Mouse (Mus musculus) heart, postnatal 10 days (tissue): Measurements from ENCODE around the gene Park7. TPM values are rescaled to one million over a fixed set of nuclear protein-coding genes. Genes with fewer than 3 reads are reported as not detected.
"Not testable (repeated sequence)": the region's sequence is repeated elsewhere in the genome, so short reads cannot be mapped to it uniquely, and the experiment has no call there.

ENCODE experiments used
- DNase-seq, 2 experiments: peaks; one replicate each; pipeline ENCODE4 v3.0.0; 2021
- intact Hi-C: fragments of 180-260 bp; cut with DNase I; formaldehyde crosslinking; loops from one replicate; pipeline ENCODE4 v1.15.1; 2025
- total RNA-seq, 2 experiments: library from RNA; stranded (reverse); gene quantifications; 2 replicates each; pipeline ENCODE4 v1.2.3; 2021

The Park7 gene
- total RNA-seq, 2 experiments from 2014 or later: 203 to 204 TPM

DNA sequence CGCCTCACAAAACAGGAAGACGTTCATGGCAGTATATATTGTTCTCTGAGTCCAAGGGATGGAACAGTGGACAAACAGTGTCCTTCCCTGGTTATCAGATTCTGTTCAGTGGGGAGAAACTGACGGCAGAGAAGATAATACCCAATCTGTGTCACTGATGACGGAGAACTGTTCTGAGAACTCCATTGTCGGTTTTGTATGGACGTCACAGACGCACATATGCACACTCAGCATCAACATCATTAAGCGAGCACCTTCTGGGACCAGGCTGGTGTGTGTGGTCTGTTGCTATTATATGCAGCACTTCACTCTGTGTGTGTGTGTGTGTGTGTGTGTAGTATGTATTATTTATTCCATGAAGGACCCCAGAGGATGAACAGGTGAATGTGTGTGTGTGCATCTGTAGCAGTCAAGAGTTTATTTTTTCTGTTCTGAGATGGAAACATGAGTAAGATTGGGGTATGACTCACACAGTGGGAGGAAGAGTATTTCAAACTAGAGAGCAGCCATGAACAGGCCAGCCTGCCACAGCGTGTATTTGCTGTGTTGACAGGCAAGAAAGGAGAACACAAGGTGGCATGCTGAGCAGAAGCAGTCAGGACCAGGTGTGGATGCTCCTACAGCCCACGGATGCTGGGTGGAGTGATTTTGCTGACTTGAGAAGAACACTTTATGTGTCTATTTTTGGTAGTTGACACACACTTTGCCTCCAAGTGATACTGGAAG, 1.1 kb upstream of the Park7 start:
- intact Hi-C loops: loop anchor here (5.0 kb wide), 1 partner anchor 47 kb away; no protein-coding TSS in a partner anchor
- DNase-seq: no peak

DNA sequence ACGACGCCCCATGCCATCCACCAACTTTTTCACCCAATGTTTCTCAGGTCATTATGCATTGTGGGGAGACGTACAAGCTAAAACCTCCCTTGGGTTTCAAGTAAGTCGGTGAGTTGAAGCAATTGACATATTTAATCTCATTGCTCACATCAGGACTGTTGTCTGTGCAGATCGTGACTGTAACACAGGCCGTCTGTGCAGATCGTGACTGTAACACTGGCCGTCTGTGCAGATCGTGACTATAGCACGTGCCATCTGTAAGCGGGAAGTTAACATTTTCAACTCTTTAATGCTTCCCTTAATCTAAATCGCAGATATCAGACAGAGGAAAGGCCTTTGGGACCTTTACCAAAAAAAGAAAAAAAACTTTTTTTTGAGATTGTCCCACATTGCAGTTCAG, 494 bp downstream of the Park7 start:
- intact Hi-C loops: no loop called here
- DNase-seq: no peak

DNA sequence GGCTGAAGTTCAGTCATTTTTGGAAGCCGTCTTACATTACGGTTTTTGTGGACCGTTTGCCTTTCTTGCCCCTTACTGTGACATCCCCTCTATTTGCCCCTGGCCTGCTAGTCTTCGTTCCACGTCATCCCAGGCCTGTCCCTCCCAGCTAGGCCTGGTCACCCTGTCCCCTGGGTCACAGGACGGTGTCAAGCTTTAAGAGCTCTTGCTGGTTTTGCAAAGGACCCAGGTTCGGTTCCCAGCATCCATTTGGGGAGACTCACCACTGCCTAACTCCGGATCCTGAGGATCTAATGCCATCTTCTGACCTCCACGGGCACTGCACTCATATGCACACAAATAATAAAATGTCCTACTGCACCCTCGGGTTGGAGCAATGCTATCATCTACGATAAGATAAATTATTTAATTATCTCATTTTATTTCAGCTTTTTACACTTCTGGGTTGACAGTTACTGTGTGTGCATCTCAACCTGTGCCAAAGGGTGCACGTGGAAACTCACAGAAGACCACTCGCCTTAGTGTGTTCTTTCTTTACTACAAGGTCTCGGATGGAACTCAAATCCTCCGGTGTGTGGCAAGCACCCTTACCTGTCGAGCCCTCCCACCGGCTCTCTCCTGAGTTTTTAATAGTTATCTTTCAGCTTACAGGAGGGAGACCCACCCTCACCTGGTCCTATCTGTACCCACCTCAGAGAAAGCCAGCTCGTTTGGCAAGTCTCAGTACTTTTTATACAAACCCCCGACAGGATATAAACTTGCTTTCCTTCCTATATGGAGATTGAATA, 3.9 kb downstream of the Park7 start:
- no peak for DNase-seq
- intact Hi-C loops: no loop called here

DNA sequence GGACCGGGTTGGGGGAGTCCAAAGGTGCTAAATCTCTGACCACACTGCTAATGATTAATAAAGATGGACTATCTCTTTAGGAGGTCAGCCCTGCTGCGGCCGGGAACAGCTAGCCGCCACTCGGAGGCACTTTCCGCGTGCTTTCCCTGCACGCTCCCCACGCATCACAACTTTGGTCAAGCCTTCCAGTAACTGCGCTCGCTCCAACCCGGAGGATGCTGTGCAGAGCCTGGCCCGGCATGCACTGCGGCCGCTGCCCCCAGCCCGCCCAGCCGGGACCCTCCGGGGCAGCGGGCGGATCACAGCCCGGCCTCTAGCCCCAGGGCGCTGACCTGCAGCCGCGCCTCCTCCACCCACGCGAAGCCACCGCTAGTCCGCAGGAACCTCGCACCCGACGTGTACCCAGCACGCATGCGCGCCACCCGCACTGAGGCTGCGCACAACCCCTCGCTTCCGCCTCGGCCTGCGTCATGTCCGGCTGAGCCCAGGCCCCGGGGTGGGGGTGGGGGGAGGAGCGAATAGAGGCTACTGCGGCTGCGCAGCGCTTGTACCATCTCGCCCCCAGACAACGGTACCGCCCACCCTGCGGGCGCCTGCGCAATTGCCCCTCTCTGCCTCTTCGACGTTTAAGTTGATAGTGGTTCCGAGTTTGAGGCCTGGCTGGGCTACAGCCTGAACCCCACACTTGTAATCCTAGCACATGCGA, 4.6 kb downstream of the Park7 start:
- DNase-seq: peak; percentile 99 to 100
- intact Hi-C loops: no loop called here

DNA sequence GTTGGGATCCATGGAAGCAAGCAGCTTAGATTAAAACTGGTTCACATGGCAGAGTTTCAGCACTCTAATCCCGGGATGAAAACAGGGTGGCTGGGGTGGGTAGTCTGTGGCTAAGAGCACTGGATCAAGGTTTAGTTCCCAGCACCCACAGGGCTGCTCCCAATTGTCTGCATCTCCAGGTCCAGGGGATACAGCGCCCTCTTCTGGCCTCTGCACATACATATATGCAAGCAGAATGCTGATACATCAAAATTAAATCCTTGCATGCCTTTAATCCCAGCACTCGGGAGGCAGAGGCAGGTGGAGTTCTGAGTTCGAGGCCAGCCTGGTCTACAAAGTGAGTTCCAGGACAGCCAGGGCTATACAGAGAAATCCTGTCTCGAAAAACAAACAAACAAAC, 5.7 kb downstream of the Park7 start:
- intact Hi-C loops, DNase-seq: not testable (repeated sequence)

DNA sequence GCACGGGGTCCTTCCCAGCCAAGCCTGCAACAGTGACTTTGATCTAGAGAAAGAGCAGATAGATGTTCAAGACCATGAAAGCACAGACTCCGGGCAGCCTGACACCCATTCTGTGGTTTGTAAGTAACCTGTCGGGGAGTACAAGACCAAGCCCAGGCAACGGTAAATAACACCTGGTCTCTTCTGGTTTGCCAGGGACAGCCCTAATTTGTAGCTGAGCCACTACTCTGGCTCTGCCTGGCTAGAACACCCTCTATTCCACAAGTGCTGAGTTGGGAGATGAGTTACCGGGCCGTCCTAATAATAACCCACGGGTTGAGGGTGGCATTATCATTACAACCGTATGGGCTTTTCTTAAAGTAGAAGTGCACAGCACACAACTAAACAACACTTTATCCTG, 7.1 kb downstream of the Park7 start:
- no peak for DNase-seq
- intact Hi-C loops: no loop called here

DNA sequence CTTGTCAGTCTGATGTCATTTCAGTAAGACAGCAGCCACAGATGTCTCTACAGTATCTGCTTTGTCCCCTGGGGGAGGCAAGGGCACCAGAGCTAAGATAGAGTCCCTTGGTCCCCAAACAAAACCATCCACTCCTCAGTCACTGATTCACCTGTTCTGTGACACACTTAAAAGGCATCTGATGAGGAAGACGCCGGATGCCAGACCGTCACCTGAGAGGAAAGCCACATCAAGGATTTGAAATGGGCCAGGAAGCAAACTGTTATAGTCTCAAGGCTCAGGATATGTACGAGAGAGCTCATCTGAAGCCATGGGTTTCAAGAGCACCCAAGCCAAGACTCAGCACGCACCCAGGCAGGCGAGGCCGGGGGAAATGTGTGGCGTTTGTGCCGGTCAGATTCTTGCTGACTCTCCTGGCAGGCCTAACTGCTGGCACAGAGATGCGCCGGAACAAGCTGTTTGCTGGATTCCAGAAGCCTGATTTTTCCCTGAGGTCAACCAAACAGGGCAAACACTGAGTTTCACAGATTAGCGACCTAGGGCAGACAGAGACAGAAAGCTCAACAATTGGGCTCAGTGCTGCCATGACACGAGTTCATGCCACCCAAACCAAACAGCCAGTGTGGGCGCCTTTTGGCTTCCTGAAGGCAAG, 11.0 kb downstream of the Park7 start:
- intact Hi-C loops: no loop called here
- no peak for DNase-seq

DNA sequence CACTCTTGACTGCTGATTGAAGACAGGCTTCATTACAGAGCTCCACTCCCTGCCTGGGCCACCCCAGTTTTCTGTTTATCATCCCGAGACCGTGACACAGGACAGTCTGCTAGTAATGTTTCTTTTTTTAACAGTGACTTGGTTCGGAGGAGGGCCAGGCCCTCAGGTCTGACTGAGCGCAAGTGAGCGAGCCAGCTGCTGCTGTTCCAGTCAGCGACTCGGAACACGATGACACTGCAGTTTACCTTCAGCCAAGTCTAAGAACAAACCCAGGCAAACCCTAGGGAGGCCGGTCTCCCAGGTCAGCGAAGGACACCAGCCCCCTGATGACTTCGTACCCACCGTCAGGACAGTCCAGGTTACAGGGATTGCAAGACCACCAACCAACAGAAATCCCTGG, 12.2 kb downstream of the Park7 start:
- peak; percentile 59 to 70 for DNase-seq
- intact Hi-C loops: no loop called here

DNA sequence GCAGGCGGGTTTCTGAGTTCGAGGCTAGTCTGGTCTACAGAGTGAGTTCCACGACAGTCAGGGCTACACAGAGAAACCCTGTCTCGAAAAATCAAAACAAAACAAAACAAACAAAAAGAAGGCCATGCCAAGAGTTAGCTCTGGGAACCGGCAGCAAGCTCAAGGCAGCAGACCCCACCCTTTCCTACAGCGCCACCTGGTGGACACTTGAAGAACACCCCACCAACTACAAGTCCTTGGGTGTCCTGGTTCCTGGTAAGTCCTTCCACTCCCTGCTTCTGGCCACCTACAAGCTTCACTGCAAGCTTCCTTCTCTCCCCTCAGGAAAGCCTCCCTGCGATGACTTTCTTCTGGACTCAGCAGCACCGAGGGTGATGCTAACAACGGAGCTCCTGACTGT, 12.6 kb downstream of the Park7 start:
- DNase-seq: peak; percentile 83 to 91
- intact Hi-C loops: loop anchor here (1.0 to 2.0 kb wide), 2 partner anchors 63 to 245 kb away; no protein-coding TSS in a partner anchor

DNA sequence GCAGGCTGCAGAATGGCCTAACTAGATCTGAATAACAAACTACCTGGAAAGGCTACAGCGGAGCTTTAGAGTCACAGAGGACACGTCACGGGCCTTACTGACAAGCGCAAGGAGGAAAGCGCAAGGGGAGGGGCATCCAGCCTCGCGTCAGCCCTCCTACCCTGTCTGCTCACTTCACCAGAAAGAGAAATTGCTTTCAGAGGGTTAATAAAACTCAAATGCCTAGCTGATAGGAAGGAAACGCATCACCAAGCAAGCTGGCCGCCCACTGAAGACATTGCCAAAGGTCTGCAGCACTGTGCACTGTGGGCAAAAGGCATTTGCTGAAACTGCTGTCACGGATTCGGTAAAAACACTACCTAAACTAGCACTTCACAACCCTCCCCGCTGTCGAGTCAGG, 13.8 kb downstream of the Park7 start:
- intact Hi-C loops: loop anchor here (2.0 kb wide), 1 partner anchor 64 kb away; no protein-coding TSS in a partner anchor
- no peak for DNase-seq

DNA sequence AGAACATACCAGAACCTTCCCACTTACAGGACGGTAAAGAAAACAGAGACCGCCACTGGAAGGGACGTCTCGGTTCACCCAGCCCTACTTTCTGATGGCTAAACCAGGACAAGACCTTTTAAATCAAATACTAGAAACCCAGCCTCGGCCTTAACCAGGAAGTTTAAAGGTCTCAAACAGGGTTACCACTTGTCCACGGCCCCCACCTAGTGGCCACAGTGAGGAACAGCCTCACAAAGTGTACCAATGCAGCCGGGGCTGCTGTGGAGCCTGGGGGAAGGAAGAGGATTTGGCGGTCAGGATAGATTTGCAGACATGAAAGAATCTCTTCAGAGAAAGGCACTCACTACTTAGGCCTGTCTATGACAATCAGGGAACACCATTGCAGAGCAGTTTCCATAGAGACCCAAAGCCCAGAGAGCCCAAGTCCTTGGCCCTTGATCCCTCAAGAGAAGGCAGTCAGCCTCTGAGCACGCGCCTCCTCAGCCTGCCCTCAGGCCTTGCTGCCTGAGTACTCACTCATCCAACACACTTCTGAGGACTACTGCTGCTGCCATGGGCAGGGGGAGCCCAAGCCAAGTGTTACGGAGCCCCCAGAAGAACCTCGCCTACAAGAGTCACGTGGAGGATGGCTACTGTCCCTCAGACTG, 15.4 kb downstream of the Park7 start:
- intact Hi-C loops: loop anchor here (5.0 kb wide), 1 partner anchor 47 kb away; the partner anchor contains the start of gene Errfi1
- DNase-seq: peak; percentile 76 to 83

DNA sequence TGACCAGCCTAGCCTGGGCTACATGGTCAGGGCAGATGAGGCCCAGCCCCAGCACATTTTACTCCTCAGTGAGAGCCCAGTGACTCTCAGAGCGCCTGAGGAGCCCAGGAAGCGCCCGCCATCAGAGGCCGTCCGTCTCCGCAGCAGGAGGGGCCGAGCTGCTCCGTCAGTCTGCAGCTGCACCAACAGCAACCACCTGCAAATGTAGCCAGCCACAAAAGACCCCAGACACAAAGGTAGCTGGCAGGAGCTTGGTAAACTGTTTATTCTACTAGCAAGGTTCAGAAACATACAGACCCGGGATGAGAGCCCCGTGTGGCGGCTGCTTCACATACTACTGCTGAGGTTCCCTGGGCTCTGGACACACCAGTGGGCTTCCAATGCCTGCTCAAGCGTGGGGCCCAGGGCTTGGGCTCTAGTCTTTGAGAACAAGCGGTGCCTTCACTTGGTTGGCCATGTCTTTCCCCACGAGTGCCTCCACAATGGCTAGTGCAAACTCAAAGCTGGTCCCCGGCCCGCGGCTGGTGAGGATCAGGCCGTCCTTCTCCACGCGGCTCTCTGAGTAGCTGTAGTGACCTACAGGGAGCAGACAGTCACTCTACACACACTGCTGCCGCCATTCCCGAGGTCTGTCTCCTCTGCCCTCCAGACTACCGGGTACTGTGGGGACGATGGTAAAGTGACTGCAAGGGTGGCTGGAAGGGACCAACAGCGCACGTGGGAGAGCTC, 17.2 kb downstream of the Park7 start:
- DNase-seq: no peak
- intact Hi-C loops: loop anchor here (5.0 kb wide), 1 partner anchor 45 kb away; the partner anchor contains the start of gene Errfi1

DNA sequence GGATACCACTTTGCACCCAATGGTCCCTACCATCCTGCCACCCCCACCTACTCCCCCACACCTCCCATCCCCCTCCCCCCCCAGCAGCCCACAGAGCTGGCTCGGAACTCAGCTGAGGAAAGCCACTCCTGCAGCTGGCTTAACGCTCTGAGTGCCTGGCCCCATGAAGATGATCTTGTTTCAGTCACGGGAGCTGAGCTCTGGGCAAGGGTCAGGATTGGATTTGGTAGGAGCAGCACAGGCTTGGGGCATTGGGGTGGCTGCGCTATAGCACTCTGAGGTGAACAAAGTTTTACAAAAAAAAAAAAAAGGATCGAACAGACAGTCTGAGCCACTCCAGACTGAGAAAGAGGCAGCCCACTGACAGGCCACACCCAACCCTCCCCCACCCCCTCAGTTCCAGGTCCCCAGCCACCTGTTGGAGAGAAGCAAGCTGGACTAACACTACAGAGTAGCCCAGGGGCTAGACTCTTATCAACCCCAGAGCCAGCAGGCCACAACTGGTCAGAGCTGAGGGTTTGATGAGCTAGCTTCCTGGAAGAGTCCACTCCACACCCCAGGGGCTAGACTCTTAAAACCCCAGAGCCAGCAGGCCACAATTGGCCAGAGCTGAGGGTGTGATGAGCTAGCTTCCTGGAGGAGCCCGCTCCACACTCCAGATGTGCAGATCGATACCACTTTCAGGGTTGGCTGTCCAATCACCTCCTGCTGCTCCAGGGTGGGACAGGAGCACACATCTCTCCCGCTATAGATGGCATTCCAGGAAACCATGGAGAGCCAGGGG, 19.3 kb downstream of the Park7 start:
- intact Hi-C loops: loop anchor here (5.0 kb wide), 1 partner anchor 43 kb away; the partner anchor contains the start of gene Errfi1
- no peak for DNase-seq

DNA sequence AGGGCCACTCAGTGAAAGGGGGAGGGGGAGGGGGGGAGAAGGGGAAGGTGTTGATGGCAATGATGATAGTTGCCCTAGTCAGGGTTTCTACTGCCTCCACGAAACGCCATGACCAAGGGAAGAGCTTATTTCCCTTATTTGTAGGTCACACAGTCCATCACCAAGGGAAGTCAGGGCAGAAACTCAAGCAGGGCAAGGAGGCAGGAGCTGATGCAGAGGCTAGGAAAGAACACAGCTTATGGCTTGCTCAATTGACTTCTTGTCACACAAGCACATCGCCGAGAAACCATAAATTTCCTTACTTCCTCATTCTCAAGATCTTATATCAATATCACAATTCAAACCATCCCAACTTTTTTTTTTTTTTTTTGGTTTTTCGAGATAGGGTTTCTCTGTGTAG, 22.9 kb downstream of the Park7 start:
- DNase-seq: no peak
- intact Hi-C loops: no loop called here

DNA sequence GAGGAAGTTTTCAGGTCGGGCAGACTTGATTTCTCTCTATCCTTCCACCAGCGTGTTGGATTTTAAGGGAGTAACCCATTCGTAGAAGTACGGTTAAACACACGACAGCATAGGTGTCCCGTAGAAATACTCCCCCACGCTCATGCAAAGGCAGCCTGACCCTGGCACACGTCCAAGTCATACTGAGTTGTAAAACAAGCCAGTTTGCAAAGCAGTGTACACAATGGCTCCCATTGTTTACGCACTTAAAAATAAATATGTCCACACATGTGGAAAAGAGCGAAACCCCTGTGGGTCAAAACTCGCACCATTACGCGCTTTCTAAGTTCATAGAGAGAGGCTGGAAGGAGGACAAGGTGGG, 24.3 kb downstream of the Park7 start:
- intact Hi-C loops: no loop called here
- no peak for DNase-seq

DNA sequence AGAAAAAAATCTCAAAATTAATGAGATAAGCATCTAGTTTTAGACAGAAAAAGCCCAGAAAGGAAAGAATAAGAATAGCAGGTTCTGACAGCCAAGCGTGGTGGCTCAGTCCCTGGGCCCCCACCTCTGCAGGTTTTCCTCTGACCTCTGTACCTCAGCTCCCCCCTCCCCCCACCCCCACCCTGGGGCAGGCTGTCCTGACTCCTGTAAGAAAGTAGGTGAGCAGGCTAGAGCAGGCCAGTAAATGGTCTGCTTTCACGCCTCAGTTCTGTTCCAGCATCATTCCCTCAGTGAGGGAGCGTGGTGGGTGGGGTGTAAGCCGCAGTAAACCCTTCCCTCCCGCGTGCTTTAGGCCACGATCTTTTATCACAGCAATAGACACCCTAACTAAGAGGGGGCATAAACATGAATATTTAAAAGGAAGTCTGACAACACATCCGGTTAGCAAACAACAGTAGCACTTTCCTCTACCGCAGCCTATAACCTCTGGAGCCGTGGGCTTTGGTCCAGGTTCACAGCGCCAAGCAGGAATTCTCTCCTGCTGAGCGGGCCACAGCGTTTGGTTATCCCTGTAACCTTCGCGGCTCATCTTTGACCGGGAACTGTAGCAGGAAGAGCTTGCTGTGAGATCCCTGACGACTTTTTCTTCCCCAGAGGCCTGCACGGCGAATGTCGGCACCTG, 24.8 kb downstream of the Park7 start:
- intact Hi-C loops: no loop called here
- DNase-seq: no peak

DNA sequence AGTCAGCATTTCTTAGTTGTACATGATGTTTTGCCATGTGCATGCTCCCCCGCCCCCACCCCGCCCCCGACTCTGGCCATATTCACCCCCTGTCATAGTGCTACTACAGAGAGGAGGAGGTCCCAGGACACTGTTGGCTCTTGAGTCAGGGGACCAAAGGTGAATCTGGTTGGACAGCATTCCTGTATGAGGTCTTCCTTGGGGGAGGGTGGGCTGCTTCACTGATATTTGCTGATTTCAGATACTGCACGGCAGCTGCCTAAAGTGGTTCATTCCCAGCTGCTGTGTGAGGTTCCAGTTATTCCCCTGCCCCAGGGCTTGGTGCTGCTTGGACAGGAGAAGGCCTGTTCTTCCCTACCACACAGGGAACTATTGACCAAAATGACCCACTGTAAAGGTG, 25.7 kb downstream of the Park7 start:
- intact Hi-C loops: no loop called here
- DNase-seq: no peak

DNA sequence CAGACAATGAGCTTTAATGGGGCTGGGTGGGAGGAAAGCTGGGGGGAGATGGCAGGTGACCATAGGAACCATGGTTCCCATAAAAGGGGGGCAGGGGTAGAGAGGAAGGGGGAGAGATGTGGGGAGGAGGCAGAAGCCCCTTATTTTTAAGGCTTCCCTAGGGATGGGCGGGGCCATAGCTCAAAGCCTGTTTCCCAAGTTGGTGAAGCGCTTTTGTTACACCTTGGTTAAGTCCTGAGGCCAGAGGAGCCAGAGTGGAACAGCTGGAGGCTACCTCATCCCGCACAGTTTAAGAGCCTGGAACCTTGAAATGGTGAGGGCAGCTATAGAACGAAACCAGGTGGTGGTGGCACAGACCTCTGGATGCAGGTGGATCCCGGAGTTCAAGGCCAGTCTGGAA, 26.3 kb downstream of the Park7 start:
- no peak for DNase-seq
- intact Hi-C loops: no loop called here
